Mouse (Mus musculus) lung, postnatal 0 days (tissue): ENCODE measurements around the gene Aff1.

Experiments
- CTCF ChIP-seq: IDR thresholded peaks from 2 replicates; pipeline ENCODE4 v1.5.1; 2016; ENCODE audit warnings: antibody characterized with exemption, mild to moderate bottlenecking
- EP300 ChIP-seq: IDR thresholded peaks from 2 replicates; pipeline ENCODE4 v1.6.1; 2016; ENCODE audit warnings: antibody characterized with exemption, mild to moderate bottlenecking, control low read depth

- no peak for TF ChIP-seq EP300
- TF ChIP-seq CTCF, result no peak
These were observed 130.8 kb downstream of the Aff1 start for GRCm38 (mm10) chr5:103822949-103823348.
